Comparison of ENCODE assay signal across 24 mouse cellular contexts in the genomic region with DNA sequence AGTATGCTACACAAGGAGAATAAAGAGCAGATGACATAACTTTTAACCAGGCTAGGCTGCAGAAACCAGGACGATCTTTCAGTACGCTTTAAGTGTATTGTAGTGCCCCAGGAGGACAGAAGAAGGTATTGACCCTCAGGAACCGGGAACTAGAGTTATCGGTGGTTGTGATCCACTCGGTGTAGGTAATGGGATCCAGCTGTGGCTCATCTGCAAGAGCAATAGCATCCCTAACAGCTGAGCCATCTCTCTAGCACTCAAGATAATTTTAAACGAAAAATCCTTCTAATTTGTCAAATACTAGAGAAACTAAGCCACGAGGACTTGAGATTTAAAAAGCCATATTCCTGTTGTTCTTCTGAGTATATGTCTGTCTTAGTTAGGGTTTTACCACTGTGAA.
"Had no signal": no experiment of that assay in that cellular context is flagged by ENCODE, and none has a peak within 500 bp of the region (broad histone marks: within the 10 kb centered on the region; RNA-seq: fewer than 3 reads in every experiment).

No protein-coding gene starts in this region.

- H3K9me3 ChIP-seq: limb, embryonic 10.5 days; limb, embryonic 13.5 days; liver, embryonic 12.5 days; liver, embryonic 15.5 days; midbrain, embryonic 12.5 days; neural tube, embryonic 13.5 days; stomach, embryonic 15.5 days had no signal

- H3K4me2 ChIP-seq: limb, embryonic 13.5 days; liver, embryonic 12.5 days; liver, embryonic 15.5 days; midbrain, embryonic 12.5 days; neural tube, embryonic 13.5 days; stomach, embryonic 15.5 days had no signal

- ATAC-seq: inflammation-experienced regulatory T-cells, adult 6 months; intestine, embryonic 16.5 days; liver, embryonic 12.5 days; midbrain, embryonic 16.5 days had no signal

- H3K27ac ChIP-seq: layer of hippocampus, adult 2 months; limb, embryonic 10.5 days; limb, embryonic 13.5 days; liver, embryonic 12.5 days; liver, embryonic 15.5 days; macrophage; midbrain, embryonic 12.5 days; neural tube, embryonic 13.5 days; stomach, embryonic 15.5 days had no signal

- H3K9ac ChIP-seq: limb, embryonic 13.5 days; liver, embryonic 12.5 days; liver, embryonic 15.5 days; midbrain, embryonic 12.5 days; neural tube, embryonic 13.5 days; stomach, embryonic 15.5 days had no signal

- H3K36me3 ChIP-seq: limb, embryonic 10.5 days; liver, embryonic 12.5 days; liver, embryonic 15.5 days; midbrain, embryonic 12.5 days; neural tube, embryonic 13.5 days; stomach, embryonic 15.5 days had no signal

- H3K4me3 ChIP-seq: layer of hippocampus, adult 2 months; limb, embryonic 10.5 days; limb, embryonic 13.5 days; liver, embryonic 12.5 days; liver, embryonic 15.5 days; midbrain, embryonic 12.5 days; myocyte; neural tube, embryonic 13.5 days; stomach, embryonic 15.5 days had no signal

- H3K4me1 ChIP-seq: liver, embryonic 12.5 days; liver, embryonic 15.5 days; midbrain, embryonic 12.5 days; neural tube, embryonic 13.5 days; stomach, embryonic 15.5 days had no signal

- H3K27me3 ChIP-seq: limb, embryonic 13.5 days; liver, embryonic 12.5 days; liver, embryonic 15.5 days; midbrain, embryonic 12.5 days; neural tube, embryonic 13.5 days; stomach, embryonic 15.5 days had no signal

- DNase-seq: kidney, adult 18-20 months; kidney, adult 9 months; kidney, postnatal 14 days; layer of hippocampus, adult 9-11 months; liver; retina, postnatal 1 day; right cerebral cortex, postnatal 25 days; spleen, adult 18-20 months; thymus, adult 2 months; thymus, postnatal 14 days; thymus, postnatal 4 days had no signal
